Mouse (Mus musculus): ENCODE results near the gene Tmem54.

GRCm38 (mm10) chr4:129145943-129146342, 40.6 kb downstream of the Tmem54 start:
- TF ChIP-seq CTCF (IDR thresholded peaks at IDR 0.05; ENCODE audit: low read depth, low read length) = no peak
- no peak for TF ChIP-seq GATA1 (IDR thresholded peaks at IDR 0.05; ENCODE audit: borderline replicate concordance, low read length)

All from G1E (cell line).